Mouse (Mus musculus) liver, postnatal 0 days (tissue): ENCODE data around the gene Ostf1.

Source experiments
- CTCF ChIP-seq: sonication (generic); IDR thresholded peaks from 2 replicates; pipeline ENCODE4 v1.5.1; 2016; ENCODE audit warnings: antibody characterized with exemption, low read depth
- EP300 ChIP-seq: IDR thresholded peaks from 2 replicates; pipeline ENCODE4 v1.6.1; 2016; ENCODE audit warnings: antibody characterized with exemption, low read depth, mild to moderate bottlenecking

DNA sequence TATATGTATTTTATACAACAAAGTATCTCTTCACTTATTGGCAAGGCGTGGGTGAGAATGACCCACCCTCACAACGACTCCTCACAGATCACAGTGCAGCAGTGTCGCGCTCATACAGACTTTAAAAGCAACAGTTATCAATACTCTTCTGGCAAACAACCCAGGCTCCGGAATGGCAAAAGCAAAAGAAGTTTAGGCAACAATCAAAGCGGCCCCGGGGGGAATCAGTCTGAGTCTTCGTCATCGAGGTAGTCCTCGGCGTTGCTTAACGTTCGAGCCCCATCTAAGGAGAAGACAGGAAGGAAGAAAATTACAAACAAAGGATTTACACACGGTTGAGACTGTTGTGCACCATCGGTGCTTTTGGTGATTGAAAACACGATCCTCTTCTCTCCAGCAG, 50.6 kb downstream of the Ostf1 start:
- TF ChIP-seq CTCF (no peak), EP300 (no peak)
